Mouse (Mus musculus): ENCODE data around the gene Rcc2.

Rcc2 gene

DNA sequence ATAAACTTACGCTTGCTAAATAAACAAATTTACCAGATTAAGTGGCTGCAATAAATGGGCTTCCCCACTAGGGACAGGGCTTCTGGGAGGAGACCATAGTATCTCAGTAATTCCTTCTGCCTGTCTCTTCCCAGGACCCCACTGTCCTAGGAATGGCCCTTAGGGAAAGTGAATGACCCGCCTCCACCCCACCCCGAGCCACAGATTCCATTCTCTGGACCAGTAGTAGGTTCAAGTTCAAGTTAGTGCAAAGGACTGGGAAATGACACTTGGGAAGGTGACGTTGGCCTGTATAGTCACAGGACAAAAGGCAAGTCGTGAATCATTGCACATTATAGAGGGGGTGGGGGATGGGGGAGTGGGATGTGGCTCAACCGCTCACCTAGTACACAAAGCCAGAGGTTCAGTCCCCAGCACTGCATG is 15.4 kb upstream of the Rcc2 start:
- no peak for DNase-seq (ENCODE audit: low read depth in 1 of 2, low spot score in 2 of 2)

DNA sequence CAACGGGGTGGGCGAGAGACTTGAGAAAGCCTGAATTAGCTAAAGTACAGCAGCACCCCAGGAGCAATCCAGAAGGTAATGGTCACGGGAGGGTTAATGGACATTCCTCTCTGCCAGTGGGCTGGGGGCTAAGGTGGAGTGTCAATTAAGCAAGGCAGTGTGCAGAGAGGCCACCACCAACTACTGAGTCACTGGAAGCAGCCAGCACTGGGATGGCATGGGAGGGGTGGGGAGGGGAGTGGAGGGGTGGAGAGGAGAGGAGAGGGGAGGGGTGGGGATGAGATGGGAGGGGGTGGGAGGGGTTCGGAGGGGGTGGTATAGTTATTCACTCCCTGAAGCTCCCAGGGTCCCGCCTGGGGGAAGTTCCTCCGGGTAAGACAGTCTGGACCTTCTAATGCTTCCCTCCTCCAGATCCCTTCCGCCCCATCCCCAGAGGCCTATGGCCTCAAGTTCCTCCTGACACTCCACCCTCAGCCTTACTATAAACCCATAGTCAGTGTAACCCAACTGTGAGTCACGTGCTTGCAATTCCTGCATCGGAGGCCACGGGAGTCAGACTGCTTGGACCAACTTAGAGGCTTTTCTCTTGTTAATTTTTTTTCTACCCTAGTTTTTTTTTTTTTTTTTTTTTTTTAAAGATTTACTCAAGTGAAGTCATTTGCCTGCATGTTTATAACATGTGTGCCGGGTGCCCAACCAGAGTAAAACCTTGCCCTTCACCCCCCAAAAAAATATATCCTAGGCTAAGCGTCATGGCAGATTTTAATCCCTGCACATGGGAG is 12.1 kb upstream of the Rcc2 start:
- no peak for DNase-seq (ENCODE audit: low read depth in 1 of 2, low spot score in 2 of 2)

DNA sequence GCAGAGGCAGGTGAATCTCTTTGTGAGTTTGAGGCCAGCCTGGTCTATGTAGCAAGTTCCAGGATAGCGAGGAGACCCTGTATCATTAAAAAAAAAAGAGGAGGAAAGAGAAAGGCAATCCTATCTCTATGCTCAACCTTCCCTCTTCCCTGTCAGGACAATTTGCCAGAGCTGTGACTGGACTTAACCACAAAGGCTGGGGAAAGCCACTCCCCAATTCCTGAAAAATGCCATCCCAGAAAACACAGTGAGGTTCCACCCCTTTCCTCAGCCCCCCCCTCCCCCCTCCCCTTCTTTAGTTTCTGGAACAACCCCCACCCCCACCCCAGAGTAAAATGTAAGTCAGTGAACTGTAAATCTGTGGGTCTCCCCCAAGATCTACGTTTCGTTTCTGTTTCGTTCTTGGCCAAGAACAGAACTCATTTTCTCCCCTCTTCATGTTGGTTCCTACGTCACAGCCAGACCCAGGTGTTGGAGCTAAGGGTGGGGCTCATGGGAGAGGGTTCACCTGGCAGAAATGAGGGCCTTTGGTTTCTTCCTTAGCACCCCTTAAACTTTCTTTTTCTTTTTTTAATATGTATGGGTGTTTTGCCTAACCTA is 11.4 kb upstream of the Rcc2 start:
- DNase-seq (ENCODE audit: low read depth in 1 of 2, low spot score in 2 of 2), result no peak

DNA sequence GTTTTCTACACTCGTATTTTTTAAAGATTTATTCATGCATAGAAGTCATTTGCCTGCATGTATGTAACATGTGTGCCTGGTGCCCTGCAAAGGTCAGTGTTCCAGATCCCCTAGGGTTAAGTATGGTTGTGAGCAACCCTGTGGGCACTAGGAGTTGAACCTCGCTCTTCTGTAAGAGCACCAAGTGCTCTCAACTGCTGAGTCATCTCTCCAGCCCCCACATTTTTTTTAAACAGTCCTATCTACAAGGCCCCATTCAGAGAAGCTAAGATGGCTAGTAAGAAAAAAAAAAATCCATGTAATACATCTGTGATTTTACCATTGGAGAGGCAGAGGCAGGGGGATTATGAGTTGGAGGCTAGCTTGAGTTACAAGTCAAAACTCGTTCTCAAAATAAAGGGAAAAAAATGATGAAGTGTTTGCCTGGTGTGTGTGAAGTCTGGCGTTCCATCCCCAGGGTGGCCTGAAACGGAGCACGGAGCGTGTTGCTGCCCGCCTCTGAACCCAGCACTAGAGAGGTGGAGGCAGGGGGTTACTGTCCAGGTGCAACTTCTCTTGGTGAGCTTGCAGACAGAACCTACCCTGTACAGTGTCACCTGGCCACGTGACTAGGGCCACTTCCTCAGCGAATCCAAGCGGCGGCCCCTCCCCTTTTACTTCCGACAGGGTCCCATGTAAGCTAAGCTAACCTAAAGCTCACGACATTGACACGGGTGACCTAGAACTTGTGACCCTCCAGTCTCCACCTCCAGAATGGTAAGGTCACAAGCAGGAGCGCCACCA is 10.3 kb upstream of the Rcc2 start:
- no peak for DNase-seq (ENCODE audit: low read depth in 1 of 2, low spot score in 2 of 2)

DNA sequence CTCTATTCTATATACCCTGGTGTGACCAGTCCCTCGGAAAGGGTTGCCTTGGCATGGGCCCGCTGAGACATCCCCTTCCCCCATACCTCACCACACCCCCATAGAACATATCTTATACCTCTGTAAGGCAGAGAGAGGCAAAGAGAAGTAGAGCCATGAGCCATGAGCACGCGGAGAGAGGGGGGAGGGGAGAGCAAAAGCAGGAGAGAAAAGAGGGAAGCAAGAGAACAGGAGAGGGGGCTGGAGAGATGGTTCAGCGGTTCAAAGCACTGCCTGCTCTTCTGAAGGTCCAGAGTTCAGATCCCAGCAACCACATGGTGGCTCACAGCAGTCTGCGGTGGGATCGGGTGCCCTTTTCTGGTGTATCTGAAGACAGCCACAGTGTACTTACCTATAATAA is 8.9 kb upstream of the Rcc2 start:
- no peak for DNase-seq (ENCODE audit: low read depth in 1 of 2, low spot score in 2 of 2)

DNA sequence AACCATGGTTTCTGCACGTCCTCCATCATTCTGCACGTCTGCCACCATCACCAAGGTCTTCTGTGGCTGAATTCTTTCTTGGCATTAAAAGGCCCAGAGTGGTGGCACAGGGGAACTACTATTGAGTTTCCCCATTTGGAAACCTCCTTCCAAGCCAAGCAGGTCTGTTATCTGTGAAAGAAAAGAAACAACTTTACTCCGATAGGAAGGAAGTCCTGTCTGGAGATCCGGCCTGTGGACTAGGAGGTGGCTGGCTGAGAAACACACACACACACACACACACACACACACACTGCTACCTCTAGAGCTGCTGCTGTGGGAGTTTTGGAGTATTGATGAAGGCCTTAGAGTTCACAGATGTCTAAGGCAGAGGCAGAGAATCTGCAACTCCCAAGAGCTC is 6.8 kb upstream of the Rcc2 start:
- DNase-seq (ENCODE audit: low read depth in 1 of 2, low spot score in 2 of 2), result no peak

DNA sequence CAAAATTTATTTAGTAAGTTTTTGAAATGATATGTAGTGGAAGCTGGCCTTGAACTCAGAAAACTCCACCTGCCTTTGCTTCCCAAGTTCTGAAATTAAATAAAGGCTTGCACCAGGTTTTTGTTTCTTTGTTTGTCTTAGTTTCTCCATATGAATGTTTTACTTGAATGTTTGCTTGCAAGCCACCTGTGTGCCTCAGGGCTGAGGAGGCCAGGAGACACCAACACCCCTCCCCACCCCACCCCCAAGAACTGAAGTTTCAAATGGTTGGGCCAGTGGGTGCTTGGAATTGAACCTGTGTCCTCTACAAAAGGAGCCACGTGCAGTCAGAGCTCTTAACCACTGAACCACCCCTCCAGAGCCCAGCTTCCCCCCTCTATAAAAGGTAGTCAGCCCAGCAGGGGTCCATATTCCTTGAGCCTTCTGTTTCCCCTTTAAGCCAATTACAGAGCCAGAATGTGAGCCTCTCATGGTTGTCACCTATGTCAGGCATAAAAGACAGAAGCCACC is 5.7 kb upstream of the Rcc2 start:
- no peak for DNase-seq (ENCODE audit: low read depth in 1 of 2, low spot score in 2 of 2)

DNA sequence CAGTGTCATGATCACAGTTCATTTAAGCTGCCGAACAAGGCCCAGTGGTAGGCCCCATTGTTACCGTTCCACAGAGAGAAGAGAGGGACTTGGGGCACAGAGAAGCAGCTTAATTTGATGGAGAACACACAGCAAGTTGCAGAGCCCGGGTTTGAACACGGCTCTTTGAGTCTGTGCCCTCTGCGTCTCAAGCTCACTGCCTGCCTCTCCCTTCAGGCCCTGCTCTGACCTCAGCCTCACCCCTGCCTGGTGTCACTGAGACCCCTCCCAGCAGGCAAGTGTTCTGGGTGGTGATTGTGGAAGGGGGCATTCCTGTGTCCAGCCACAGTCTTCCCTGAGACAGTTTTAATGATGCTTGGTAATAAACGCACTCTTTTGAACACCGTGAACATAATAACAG is 5.2 kb upstream of the Rcc2 start:
- no peak for DNase-seq (ENCODE audit: low read depth in 1 of 2, low spot score in 2 of 2)

DNA sequence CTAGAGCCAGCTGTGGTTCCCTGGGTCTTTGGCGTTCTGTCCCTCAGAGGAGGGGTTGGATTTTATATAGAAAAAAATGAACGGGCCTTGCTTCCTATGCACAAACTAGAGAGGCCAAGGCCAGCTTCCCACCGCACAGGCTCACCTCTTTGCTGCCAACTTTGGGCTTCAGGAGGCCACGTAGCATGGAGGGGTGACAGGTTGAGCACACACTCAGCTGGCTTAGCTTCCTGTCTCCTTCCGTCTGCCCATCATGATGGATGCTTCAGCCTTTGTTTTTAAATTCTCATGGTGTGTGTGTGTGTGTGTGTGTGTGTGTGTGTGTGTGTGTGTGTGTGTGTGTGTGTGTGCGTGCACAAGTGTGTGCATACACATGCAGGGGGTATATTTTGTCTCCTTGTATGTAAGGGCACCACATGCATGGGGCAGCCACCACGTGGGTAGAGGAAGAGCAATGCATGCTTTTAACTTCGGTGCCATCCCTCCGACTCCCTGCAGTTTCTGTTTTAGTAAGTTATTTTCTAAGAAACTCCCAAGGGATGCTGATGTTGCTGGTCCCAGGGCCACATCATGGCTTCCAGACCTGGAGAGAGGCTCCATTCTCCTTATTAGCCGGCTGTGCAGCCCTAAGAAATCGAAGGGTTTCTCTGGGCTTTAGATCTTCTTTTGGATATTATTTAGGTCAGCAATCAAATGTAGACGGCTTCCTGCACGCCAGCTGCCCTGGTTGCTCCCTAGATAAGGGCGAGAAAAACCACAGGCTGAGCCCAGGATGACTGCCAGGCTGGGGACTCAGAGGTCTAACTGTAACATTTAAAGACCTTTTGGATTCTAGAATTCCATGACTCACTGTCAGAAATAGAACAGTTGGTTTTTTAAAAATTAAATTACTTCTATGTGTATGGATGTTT is 4.4 kb upstream of the Rcc2 start:
- no peak for DNase-seq (ENCODE audit: low read depth in 1 of 2, low spot score in 2 of 2)

DNA sequence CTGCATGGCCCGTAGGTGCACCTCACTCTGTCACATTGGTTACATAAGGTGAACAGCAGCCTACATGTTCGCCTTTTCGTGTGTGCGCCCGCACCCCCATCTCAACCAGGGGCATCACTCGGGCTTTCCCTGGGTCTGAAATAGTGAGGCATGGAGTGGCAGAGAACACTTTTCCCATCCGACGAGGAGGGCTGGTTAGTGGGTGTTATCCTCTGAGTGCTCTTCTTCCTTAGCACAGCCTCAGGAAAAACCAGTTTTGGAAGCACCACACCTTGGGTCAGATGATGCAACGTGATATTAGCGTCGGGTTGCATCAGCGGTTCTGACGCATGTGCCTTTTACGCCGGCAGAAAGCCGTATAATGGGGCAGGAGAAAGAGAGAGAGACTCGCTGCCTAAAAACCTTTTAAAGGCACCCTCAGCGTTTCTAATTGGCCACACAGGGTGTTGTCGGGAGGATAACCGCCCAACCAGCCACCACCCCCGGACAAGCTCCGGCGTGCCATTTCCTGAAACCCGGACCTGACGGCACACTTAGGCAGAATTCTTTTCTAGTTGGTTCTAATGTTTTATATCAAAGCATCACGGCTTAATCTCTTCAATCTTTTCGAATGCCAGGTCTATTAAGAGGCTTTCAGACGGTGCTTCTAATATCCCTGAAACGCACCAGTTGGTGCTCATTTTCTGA is 757 bp upstream of the Rcc2 start:
- DNase-seq (ENCODE audit: low read depth in 1 of 2, low spot score in 2 of 2), result peak; percentile 46 to 55

DNA sequence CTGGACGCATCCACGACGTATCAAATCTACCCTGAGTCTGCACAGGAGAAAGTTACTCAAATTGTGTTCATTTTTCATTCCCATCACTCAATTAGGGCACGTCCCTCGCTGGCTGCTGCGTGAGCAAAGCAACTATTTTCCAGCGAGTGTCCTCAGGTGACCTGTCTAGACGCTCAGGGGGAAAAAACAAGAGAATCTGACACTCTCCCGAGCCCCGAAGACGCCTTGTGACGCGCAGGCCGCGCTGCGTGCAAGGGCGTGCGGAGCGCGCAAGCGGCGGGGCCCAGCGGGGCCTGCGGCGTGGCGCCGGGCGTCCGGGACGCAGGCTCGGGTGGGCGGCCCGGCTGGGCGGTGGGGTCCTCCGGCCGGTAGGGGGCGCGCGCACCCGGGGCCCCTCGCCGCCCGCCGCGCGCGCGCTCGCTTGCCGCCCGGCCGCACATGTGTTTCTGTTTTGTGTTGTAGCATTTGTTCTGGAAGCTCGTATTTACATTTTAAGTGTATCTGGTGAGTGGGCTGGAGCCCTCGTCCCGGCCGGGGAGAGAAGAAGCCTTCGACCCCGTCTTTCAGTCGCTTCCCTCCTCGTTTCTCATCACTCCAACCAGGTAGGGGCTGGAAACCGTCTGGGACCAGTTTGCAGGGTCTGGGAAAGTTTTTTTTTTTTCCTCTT is 841 bp downstream of the Rcc2 start:
- peak; percentile 33 to 66 for DNase-seq (ENCODE audit: low read depth in 1 of 2, low spot score in 2 of 2)

DNA sequence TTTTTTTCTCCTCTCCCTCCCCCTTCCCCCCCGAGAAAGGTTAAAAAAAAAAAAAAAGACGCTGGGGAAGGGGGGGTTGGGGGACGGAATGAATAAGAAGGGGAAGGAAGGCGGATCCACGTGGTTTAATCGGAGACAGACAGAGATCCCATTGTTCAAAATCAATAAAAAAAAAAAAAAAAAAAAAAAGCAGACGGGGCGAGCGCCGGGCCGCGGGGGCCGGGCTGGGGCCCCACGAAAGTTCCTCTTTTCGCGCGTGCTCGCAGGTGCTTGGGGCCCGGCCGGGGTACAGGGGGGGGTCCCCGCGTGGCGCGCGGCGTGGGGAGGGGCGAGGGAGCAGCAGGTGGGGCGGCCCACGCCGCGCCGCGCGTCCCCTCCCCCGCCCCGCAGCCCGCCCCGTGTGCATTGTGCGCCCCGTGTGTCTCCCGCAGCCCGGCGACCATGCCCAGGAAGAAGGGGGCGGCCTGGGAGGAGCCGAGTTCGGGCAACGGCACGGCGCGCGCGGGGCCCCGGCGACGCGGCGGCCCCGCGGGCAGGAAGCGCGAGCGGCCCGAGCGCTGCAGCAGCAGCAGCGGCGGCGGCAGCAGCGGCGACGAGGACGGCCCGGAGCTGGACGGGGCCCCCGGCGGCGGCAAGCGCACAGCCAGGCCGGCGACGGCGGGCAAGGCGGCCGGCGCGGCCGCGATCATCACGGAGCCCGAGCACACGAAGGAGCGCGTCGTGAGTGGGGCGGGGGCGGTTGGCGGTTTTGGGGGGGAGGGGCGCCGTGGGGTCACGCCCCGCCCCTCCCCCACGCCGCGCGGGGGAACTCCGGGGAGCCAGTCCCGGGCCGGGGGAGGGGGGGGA is 1.6 kb downstream of the Rcc2 start:
- peak in 1 of 2 experiments; percentile 16 for DNase-seq (ENCODE audit: low read depth in 1 of 2, low spot score in 2 of 2)

DNA sequence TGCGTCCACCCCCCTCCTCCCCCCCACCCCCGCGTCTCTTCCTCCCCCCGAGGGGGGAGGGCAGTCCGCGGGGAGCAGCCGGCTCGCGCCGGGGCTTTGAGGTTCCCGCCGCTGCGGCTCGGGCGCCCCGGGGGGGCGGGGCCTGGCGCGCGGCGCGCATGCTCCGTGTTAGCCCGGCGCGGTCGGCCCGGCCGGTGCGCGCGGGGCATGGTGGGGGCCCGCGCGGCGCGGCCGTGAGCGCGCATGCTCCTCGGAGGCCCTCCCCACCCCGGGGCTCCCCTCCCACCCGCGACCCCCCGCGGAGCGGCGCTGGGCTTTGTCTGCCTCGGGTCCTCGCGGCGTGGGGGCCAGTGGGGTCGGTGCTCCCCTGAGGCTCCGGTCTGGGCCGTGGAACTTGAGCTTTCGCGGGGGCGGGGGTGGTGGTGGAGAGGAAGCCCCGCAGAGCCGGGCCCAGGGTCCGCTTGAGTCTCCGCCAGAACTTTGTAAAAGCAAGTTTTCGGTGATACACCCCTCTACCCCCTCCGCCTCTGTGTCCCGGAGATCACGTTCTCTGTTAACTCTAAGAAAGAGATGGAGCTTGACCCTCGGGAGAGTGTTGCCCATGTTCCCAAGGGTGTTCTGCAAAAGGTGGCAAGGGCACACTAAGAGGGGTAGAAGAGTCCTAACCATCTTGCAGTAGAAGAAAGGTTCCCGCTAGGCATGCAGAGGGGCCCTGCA is 2.4 kb downstream of the Rcc2 start:
- peak; percentile 14 to 53 for DNase-seq (ENCODE audit: low read depth in 1 of 2, low spot score in 2 of 2)

DNA sequence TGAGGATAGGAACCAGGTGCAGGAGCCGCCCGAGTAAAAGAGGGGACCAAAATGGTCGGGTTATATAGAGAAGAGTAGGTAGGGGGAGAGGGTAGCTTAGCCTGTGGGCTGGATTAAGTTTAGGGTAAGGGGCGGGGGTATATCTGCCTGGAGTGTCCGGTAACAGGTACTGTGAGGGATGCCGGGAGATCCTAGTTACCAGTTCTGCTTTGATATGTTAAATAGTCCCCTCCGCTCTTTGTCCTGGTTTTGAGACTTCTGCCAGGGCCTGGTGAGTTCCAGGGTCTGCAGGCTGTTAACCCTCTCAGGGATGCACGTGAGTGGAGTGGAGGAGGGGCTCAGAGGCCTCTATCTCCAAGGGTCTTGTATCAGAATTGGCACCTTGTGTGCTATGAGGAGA is 3.3 kb downstream of the Rcc2 start:
- no peak for DNase-seq (ENCODE audit: low read depth in 1 of 2, low spot score in 2 of 2)

DNA sequence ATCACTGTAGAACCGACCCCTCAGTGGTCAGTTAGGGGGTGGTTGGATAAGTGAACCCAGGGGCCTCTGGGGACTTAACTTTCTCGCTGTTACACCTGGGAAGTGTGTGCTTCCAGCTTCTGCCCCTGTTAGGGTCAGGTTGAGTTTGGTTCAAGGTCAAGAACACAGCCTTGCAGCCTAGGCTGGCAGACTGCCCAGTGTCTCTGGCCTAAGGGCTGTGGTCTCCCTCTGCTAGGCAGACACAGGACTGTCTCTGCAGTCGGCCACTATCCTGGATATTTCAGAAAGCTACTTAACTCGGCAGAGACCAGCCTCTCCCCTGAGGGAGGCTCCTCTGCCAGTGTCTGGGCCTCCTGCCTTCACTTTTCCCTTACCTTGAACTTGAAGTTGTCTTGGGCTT is 3.8 kb downstream of the Rcc2 start:
- no peak for DNase-seq (ENCODE audit: low read depth in 1 of 2, low spot score in 2 of 2)

DNA sequence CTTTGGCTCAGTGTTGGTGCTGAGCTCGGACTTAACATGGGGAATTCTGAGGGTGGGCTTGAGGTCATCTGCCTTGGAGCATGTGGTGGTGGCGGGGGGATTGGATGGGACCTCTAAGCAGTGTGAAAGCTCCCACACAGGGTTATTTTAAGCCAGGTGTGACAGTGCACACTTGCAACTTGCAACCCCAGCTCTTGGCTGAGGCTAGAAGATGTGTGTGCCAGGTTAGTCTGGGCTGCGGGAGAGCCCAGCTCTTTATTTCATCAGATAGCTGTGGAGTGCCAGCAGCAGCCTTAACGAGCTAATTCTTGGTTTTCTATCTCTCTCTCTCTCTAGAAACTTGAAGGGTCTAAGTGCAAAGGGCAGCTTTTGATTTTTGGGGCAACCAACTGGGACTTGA is 7.3 kb downstream of the Rcc2 start:
- DNase-seq (ENCODE audit: low read depth in 1 of 2, low spot score in 2 of 2), result no peak

DNA sequence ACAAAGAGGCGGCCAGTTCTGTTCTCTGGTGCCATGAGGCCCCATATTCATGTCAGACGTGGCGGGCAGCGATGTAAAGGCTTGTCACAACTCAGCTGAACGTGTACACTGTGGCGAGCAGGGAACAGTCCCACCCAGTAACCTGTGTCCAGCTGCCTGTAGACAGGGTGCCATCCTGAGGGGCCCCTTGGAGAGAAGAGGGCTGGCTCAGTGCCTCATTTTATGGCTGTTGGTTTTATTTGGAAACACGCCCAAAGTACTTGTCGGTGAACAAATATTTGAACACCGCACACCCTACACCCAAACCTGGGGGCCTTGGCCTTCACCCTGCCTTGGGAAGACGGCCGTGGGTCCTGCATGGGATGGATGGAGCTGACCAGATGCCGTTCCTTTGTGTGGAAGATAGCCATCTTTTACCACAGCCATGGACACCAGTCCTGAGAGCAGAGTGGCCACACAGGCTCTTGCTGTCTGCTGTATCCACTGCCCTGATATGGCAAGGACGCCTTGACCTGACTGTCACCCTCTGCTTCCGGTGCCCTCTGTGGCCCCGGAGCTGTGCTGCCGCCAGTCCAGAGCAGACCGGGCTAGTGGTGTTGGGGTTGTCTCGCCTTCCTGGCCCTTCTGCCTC is 8.1 kb downstream of the Rcc2 start:
- no peak for DNase-seq (ENCODE audit: low read depth in 1 of 2, low spot score in 2 of 2)

DNA sequence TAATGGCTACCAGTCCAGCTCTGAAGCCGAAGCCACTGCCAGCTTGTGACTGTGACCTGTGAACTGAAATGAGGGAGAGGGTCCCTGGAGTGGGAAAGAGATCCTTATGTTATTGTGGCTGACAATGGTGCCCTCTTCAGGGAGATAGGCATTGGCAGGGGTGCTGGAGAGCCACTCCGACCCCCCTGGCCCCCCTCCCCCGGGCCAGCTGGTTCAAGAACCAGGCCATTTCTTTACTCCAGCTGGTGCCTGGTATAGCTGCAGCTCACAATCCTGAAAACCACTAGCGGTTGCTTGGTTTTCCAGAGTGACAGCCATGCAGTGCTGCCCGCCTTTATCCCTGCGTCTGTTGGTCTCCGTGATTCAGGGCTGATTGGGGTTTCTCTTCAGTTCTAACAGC is 8.8 kb downstream of the Rcc2 start:
- no peak for DNase-seq (ENCODE audit: low read depth in 1 of 2, low spot score in 2 of 2)

Measured in monocyte, adult 2 months (primary cell).